Mouse (Mus musculus) layer of hippocampus, adult 11-12 months (tissue): ENCODE measurements at regions not wholly inside any gene's neighbourhood (a gene's known extent, or its start where the extent isn't known, plus 50 kb on each side); places are given as distances from the start of the nearest gene placed in this dataset.

Experiments used
- DNase-seq: peaks from one replicate; pipeline ENCODE4 v3.0.0; 2022; ENCODE audit warnings: low spot score

DNA sequence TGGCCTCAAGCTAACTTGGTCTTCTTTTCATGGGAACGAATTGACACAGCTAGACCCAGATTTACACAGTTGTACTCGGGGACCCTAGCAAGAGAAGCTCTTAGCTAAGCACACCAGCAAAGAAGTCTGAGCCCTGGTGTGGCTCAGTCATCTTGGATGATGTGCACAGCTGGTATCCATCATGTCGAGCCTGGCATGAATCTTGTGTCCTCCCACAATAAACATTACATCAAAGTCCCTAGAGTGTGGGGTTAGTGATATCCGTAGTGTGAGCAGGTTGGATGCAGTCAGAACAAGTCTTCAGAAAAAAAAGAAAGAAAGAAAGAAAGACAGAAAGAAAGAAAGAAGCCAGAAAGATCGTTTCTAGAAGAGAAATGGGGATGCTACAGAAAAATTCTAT lies 52.1 kb upstream of the Hmcn1 start:
- DNase-seq = no peak

DNA sequence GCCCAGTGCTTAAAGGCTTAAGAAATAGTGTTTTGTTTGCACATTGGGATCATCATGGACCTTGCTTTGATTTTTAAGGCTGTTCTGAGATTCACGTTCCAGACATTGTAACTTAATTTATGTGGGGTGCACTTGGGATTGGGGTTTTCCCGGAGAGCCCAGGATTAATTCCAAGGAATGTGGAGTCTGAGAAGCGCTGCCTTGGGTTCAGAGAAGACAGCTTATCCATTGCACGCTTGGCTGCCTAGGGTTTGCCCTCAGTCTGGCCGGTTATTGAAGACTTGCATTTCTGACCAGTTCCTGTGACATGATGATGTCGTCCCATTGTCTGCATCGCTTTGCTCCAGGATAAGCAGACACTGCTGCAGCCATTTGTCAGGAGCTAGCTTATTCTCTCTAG lies 53.4 kb upstream of the Hmcn1 start:
- no peak for DNase-seq

DNA sequence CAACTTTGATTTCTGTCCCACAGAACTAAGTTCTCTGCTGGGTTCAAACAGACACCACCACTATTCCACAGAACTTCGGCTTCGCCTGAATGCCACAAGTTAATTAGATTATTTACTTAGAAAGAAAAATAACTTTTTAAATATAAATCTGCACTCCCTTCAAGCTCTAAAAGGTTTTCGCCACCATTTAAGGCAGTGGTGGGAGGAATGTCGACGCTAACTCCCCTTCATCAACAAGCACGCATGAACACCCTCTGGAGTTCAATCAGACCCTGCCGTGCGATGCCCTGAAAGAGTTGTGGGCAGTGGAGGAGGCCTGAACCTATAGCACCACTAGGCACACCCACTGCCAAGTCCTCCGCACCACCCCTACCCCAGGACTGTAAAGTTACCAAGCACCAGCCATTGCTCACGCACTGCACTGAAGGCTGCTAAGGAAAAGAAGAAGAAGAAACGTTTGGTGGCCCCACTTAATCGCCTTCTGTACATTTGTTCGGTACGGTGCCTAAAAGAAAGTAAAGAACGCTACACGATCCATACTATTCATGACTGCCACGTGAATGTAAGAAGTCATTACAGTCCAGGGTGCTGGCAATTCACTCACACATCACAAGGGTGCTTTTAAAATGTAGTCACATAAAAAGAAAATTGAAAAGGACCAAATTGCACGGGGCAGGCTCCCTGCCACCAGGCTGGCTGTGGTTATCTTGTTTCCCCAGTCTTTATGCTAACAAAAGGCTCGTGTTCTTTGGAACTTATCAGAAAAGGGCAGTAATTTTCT lies 56.7 kb upstream of the Hmcn1 start:
- no peak for DNase-seq

GRCm38 (mm10) chr1:151050507-151050816 lies 57.2 kb upstream of the Hmcn1 start:
- DNase-seq = no peak

DNA sequence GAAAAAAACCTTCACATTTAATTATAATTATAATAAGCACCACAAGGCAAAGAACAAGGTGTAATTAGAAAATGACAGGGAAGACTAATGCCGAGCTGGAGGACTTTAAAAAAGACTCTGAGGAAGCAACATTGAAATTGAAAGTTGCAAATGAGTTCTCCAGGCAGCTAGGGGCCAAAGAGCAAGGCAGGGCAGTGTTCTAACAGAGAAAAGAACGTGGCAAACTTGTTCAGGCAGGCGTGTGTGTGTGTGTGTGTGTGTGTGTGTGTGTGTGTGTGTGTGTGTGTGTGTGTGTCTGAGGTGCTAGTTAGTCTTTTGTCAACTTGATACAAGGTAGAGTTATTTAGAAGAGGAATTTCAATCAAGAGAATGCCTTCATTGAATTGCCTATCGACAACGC lies 60.0 kb upstream of the Hmcn1 start:
- DNase-seq = no peak

- no peak for DNase-seq
Observed at GRCm38 (mm10) chr1:151055396-151055795, 62.2 kb upstream of the Hmcn1 start.

GRCm38 (mm10) chr1:151059546-151060136 lies 66.4 kb upstream of the Hmcn1 start:
- DNase-seq = no peak

DNA sequence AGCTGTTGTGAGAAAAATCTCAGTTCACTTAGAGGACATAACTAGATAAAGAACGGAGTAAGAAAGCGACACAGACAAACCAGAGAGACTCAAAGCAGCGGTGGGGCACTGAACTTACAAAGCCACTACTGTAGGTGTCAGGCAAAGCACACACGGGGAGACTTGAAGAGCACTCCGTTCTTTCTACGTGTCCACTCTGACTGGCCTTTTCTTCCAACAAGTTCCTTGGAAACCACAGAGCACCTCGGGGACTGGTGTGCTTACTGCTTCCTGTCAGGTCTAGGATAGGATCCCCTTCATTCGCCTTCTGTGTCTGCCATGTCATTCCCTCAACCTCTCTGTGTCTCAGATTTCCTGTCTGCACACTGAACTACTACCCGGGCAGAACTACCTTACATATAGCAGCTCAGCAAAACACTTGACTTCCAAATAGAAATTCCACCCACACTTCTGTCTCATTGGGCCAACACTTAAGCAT lies 71.9 kb upstream of the Hmcn1 start:
- DNase-seq = no peak

DNA sequence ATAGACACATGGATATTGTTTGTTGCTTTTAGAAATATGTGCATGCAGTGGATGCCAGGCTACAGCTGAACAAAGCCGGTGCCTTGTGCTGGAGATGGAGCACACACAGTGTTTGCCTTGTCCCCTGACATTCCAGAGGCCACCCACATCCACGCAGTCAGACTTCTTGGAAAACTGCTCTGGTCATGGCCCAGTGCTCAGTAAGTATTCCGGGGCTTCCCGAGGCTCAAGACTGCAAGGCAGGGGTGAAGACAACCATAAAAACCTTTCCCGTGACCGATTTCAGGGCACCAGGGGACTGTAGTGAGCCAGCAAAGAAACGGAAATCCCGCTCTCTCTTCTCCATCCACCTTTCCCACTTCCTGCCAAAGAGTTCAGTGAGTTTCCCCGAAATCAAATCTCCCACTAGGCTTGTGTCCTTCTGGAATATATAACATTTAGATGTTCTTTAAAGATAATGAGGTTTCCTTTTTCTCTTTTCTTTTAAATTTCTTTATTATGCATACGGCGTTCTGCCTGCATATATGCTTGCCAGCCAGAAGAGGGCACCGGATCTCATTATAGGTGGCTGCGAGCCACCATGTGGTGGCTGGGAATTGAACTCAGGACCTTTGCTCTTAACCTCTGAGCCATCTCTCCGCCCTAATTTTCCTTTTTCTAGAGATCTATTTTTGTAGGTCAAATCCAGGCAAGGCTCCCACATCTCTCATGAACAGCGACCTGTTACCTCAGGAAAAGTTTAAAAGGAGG lies 73.3 kb upstream of the Hmcn1 start:
- DNase-seq = no peak

- no peak for DNase-seq
Observed at GRCm38 (mm10) chr1:151074508-151075314, 81.5 kb upstream of the Hmcn1 start.

DNA sequence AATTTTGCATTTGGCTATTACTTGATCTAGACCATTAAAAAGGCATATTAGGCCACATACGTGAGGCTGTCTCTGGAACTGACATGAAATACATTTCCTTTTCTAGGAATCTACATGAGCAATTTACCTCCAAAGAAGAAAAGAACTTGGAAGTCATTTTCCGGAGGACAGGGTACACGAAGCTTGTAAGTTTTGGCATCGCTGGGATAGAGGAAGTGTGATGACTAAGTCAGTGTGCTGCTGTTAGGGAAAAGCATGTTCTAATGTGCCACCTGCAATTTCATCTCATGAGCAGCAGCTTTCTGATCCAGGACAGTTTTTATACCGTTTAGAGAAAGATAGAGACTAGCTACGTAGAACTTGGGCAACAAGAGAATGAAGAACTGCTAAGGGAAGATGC lies 82.3 kb upstream of the Hmcn1 start:
- no peak for DNase-seq

DNA sequence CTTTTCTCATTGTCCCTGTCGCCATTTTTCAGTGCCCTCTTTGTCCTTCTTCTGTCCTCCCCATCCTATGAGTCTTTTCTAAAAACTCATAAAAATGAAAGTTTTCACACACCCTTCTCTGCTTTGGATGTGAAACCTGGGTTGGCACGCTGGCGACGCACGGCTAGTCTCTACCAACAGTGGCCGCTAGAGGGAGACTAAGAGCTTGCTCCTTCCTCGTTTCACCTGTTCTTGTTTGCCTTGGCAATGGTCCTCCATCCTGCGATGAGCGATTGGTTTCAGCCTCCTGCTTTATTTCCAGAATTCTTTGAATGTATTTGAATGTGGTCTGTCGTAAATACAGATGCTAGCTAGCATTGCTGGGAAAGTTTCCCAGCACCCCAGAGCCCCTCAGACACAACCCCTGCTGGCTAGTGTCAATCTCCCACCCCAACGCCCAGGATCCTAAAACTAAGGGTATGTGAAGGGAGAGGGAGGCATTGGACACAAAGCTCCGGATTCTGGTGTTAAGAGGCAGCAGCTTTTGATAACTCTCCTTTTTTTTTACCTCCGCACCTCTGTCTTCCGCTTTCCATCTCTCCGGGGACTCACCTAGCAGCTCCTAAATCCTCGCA lies 85.8 kb upstream of the Hmcn1 start:
- peak; percentile 85 for DNase-seq

DNA sequence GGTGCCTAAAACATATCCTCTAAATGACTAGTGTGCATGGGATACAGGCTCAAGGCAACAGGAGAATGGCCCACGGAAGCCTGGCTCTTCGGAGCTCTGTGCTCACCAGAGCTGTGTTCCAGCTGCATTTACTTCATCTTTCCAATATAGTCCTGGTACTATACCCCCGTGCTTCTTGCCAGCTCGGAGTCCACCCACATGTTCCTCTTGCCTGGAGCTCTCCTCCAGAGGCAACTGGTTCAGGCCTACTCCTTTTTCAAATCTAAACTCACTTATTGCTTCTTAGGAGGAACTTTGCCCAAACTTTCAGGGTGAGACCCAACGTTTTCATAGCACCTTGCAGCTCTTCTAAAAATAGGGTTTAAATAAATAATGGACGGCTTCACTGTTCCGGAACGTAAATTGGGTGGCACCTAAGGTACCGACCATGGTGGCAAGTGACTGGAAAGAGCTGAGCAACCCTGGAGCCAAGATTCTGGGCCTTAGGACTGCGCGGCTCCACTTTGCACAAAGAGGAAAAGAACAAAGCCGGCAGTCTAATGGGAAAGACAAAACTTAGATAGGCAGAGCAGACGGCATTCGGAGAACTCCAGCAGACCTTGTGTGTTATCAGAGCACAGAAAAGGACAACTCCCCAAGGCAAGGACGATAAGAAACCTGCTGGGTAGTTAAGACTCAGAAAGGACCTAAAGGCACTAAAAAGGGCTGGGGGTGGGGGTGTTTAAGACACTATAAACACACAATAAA lies 86.6 kb upstream of the Hmcn1 start:
- no peak for DNase-seq

DNA sequence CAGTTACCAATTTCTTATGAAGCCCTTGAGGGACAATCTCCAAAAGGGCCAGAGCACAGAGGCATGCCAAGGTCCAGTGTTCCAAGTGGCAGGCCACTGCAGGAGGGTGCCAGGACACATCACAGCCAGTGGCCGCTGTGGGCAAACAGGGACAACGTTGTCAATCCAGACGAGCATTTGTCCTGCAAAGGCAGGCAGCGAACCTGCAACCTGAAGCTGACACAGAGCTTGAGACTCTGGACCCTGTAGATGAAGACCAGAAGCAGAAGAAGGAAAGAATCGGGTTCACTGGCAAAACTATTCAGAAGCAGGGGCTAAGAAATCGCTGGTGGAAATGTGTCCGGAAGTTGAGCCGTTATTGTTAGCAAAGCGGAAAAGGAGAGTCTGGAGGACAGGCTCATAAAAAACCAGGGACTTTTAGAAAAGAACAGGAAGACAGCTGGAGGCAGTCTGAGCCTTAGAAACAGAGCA lies 87.3 kb upstream of the Hmcn1 start:
- DNase-seq = no peak

DNA sequence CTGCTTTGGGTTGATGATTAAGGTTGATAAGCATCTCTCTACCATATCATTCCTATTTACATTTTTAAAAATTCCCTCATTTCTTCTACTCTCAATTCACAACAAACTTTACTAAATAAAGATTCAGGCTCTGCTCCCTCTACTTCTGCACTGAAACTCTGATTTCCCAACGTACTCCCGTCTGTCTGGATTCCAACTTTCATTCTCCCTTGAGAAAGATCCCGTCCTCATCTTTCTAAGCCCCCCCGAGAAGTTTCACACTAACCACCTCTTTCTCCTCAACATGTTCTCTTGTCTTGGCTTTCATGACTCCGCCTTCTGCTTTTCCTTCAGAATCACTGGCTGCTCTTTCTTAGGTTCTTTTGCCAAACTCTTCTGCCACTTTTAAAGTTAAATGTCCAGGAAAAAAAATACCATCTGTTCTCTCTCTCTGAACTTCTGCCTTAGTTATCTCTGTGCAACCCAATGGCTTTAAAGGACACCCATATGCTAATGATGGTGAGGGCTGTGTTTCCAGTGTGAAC lies 89.3 kb upstream of the Hmcn1 start:
- no peak for DNase-seq

DNA sequence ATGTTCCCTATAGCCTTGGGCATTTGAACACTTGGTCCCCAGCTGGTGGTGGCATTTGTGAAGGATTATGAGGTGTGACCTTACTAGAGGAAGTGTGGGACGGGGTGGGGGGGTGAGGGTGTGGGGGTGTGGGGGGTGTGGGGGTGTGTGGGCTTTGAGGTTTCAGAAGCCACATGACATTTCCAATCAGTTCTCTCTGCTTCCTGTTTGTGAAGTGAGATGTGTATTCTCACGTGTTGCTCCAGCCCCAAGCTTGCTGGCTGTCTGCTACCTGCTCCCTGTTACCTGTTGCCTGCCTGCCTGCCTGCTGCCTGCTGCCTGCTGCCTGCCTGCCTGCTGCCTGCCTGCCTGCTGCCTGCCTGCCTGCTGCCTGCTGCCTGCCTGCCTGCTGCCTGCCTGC lies 90.6 kb upstream of the Hmcn1 start:
- no peak for DNase-seq

DNA sequence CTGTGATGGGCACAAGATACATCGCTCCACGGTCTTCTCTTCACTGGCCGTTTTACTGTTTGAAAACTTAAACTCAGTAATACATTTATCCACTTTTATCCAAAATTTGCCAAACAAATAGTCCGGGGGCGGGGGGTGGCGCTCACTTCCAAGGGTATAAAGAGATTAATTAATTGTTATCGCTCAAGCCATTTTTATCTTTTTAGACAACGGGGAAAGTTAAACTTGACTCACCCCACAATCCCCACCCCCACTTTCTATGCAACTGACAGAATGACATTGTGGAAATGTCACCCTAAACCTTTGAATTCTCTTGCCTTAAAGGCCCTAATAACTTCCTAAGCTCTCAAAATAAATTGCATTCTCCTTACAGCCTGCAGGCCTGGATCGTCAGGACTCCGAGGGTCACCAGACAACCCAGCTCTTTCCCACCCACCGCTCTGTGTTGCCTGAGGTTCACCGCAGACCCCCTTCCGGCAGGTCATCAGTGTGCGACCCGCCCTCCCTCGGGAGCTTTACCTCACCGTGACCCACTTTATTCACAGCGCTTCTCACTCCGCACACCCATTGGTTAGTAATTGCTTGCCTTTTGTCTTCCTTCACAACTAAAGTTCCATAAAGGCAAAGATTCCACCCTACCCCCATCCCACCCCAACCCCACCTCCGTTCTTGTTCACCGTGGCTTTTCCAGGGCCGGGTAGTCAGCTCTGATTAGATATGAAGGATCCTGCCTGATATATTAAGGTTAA lies 93.0 kb upstream of the Hmcn1 start:
- no peak for DNase-seq

- no peak for DNase-seq
Observed at GRCm38 (mm10) chr1:151087151-151087660, 94.0 kb upstream of the Hmcn1 start.

DNA sequence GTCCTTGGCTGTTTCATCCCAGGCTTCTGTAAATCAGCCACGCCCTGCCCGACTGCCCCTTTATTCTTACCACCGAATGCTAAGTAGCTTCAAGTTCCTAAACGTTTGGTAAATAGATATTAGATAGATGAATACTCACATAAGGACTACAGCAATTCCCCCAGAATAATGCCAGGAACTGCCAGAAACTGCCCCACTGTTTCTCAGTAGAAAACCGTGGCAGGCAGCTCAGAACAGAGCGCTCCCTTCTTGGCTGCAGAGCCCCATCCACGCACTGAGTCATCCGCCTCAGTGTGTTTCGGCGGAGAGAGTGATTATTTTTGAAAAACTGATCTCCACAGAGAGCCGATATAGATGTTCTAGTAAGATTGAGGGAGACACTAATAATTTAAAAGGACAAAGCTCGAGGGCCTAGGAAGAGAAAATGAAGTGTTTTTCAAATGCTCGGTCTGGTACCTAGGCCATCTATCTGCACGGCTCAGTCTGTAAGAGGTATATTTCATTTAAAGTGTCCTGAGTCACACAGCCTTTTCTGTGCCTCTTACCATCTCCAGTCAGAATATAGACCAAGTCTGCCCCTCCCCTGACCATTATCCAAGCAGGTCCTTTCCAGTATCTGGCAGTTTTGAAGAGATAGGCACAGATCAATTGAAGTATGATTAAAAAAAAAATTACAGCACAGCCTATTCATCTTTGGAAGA lies 94.4 kb upstream of the Gm47985 start:
- DNase-seq = peak; percentile 68
